Mouse (Mus musculus) heart, embryonic 12.5 days (tissue): ENCODE measurements at regions not wholly inside any gene's neighbourhood (a gene's known extent, or its start where the extent isn't known, plus 50 kb on each side); places are given as distances from the start of the nearest gene placed in this dataset.

Source experiments
- ATAC-seq: fragments of 200-750 bp; cut with Nextera tagmentation; 2 replicates; pipeline ENCODE4 v1.8.0; 2017; ENCODE audit warnings: moderate TSS enrichment, moderate library complexity; ENCODE audit not compliant: insufficient number of reproducible peaks, low FRiP score
- H3K27ac ChIP-seq: fragments of 300-500 bp; sonication (generic); 2 replicates; pipeline ENCODE4 v1.5.1; 2016; ENCODE audit warnings: mild to moderate bottlenecking, moderate library complexity; ENCODE audit not compliant: poor library complexity, severe bottlenecking
- H3K27me3 ChIP-seq: fragments of 300-500 bp; sonication (generic); replicated peaks from 2 replicates; pipeline ENCODE4 v1.6.1; 2016; ENCODE audit warnings: mild to moderate bottlenecking, moderate library complexity
- H3K36me3 ChIP-seq: fragments of 300-500 bp; sonication (generic); 2 replicates; pipeline ENCODE4 v1.6.1; 2016; ENCODE audit warnings: mild to moderate bottlenecking, moderate library complexity
- H3K4me1 ChIP-seq: fragments of 300-500 bp; sonication (generic); replicated peaks from 2 replicates; pipeline ENCODE4 v1.6.1; 2016; ENCODE audit warnings: mild to moderate bottlenecking
- H3K4me2 ChIP-seq: fragments of 300-500 bp; sonication (generic); 2 replicates; pipeline ENCODE4 v1.6.1; 2016; ENCODE audit warnings: mild to moderate bottlenecking, moderate library complexity
- H3K4me3 ChIP-seq: fragments of 300-500 bp; sonication (generic); 2 replicates; pipeline ENCODE4 v1.5.1; 2016; ENCODE audit warnings: mild to moderate bottlenecking
- H3K9ac ChIP-seq: fragments of 300-500 bp; sonication (generic); 2 replicates; pipeline ENCODE4 v1.6.1; 2016; ENCODE audit warnings: mild to moderate bottlenecking, moderate library complexity
- H3K9me3 ChIP-seq: fragments of 300-500 bp; sonication (generic); replicated peaks from 2 replicates; pipeline ENCODE4 v1.6.1; 2016; ENCODE audit warnings: mild to moderate bottlenecking, moderate library complexity
- WGBS: fragments of 180-500 bp; shearing (Covaris S2); methylation state at CpG from one replicate; pipeline ENCODE4 v1.1.7; 2016; 5-methylcytosine and 5-hydroxymethylcytosine counted together

- no peak overlapping the region for H3K4me2 ChIP-seq
- H3K27me3 ChIP-seq: no peaks in the 10 kb centered on the region
- no peak for ATAC-seq
- no peak overlapping the region for H3K9ac ChIP-seq
- H3K4me3 ChIP-seq: no peak overlapping the region
- H3K9me3 ChIP-seq: peaks cover 16% of the 10 kb centered on the region
- 66% methylated on average over 3 of the region's 3 CpGs for WGBS
- no peaks in the 10 kb centered on the region for H3K4me1 ChIP-seq
- no peak overlapping the region for H3K27ac ChIP-seq
- H3K36me3 ChIP-seq: no peaks in the 10 kb centered on the region
These were observed 199.7 kb downstream of the Foxo1 start for GRCm38 (mm10) chr3:52467876-52468275.

- peaks cover 16% of the 10 kb centered on the region for H3K9me3 ChIP-seq
These were observed 198.9 kb downstream of the Foxo1 start for GRCm38 (mm10) chr3:52466984-52467565.

DNA sequence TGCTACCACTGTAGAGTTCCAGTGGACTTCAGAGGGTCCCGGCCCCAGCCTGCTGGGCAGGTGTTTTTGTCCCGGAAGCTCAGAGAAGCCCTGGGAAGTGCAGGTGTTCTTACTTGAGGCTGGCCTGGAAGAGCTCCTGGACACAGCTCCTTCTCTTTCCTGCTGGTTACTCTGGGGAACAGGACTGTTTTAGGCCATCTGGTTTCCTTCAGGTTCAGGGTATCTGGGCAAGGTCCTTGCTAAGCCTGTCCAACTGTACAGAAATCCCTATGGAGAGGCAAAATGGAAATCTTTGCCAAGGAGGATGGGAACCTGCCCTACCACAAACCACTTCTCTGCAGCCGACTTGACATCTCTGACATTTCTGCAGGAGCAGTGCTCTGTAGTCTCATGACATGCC is 198.4 kb downstream of the Foxo1 start:
- H3K9ac ChIP-seq: no peak overlapping the region
- H3K4me2 ChIP-seq: no peak overlapping the region
- no peak overlapping the region for H3K4me3 ChIP-seq
- H3K9me3 ChIP-seq: peaks cover 14% of the 10 kb centered on the region
- H3K27me3 ChIP-seq: no peaks in the 10 kb centered on the region
- H3K27ac ChIP-seq: no peak overlapping the region
- no peak for ATAC-seq
- H3K36me3 ChIP-seq: no peaks in the 10 kb centered on the region
- 72% methylated on average over 3 of the region's 3 CpGs for WGBS
- H3K4me1 ChIP-seq: no peaks in the 10 kb centered on the region

More at GRCm38 (mm10) chr3:52466984-52467565, 198.9 kb downstream of the Foxo1 start:
- no peak overlapping the region for H3K4me2 ChIP-seq
- no peak overlapping the region for H3K9ac ChIP-seq
- WGBS: 71% methylated on average over 11 of the region's 11 CpGs
- no peaks in the 10 kb centered on the region for H3K36me3 ChIP-seq
- no peak overlapping the region for H3K27ac ChIP-seq
- no peaks in the 10 kb centered on the region for H3K27me3 ChIP-seq
- no peak for ATAC-seq
- no peak overlapping the region for H3K4me3 ChIP-seq
- H3K4me1 ChIP-seq: no peaks in the 10 kb centered on the region

DNA sequence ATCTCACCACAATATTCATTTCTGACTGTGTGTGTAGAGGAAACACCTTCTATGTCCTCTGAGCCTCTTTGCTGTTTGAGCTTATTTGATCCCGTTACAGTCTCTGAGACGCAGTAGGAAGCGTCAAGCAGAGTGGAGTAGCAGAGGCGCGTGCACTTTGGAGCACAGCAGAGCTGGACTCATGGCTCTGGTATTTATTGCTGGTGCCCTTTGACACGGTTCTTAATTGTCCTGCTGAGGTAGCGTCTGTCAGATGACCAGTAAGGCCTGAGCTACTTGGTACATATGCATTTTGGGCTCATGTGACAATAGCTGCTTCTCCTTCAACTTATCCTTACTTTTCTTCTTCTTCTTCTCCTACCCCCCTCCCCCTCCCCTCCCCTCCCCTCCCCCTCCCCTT is 195.8 kb downstream of the Foxo1 start:
- Histone ChIP-seq H3K9me3 (peaks cover 4% of the 10 kb centered on the region; the same call in 1 of the 2 replicates), H3K36me3 (no peaks in the 10 kb centered on the region), H3K27me3 (no peaks in the 10 kb centered on the region), H3K9ac (no peak overlapping the region), H3K4me3 (no peak overlapping the region), H3K4me2 (no peak overlapping the region), H3K4me1 (no peaks in the 10 kb centered on the region), H3K27ac (no peak overlapping the region)
- 64% methylated on average over 7 of the region's 7 CpGs for WGBS
- no peak for ATAC-seq

- Histone ChIP-seq H3K4me3 (no peak overlapping the region), H3K36me3 (no peaks in the 10 kb centered on the region), H3K9me3 (no peaks in the 10 kb centered on the region; the same call in 1 of the 2 replicates), H3K4me2 (no peak overlapping the region), H3K9ac (no peak overlapping the region), H3K4me1 (peaks cover 12% of the 10 kb centered on the region), H3K27ac (no peak overlapping the region), H3K27me3 (no peaks in the 10 kb centered on the region)
- no peak for ATAC-seq
- 68% methylated on average over 5 of the region's 5 CpGs for WGBS
These were observed 186.8 kb downstream of the Foxo1 start for GRCm38 (mm10) chr3:52454955-52455354.

- no peak for ATAC-seq
- WGBS: 52% methylated on average over 3 of the region's 3 CpGs
These were observed 184.9 kb downstream of the Foxo1 start for GRCm38 (mm10) chr3:52453041-52453440.

GRCm38 (mm10) chr3:52452345-52452744 is 184.2 kb downstream of the Foxo1 start:
- H3K36me3 ChIP-seq: no peaks in the 10 kb centered on the region
- no peak overlapping the region for H3K4me2 ChIP-seq
- H3K27me3 ChIP-seq: no peaks in the 10 kb centered on the region
- H3K4me3 ChIP-seq: no peak overlapping the region
- no peaks in the 10 kb centered on the region; the same call in 1 of the 2 replicates for H3K9me3 ChIP-seq
- no peak for ATAC-seq
- WGBS: 52% methylated on average over 5 of the region's 5 CpGs
- no peak overlapping the region for H3K9ac ChIP-seq
- H3K27ac ChIP-seq: no peak overlapping the region
- H3K4me1 ChIP-seq: peaks cover 12% of the 10 kb centered on the region

More at GRCm38 (mm10) chr3:52453041-52453440, 184.9 kb downstream of the Foxo1 start:
- Histone ChIP-seq H3K4me2 (no peak overlapping the region), H3K9me3 (no peaks in the 10 kb centered on the region; the same call in 1 of the 2 replicates), H3K4me1 (peaks cover 12% of the 10 kb centered on the region), H3K9ac (no peak overlapping the region), H3K27me3 (no peaks in the 10 kb centered on the region), H3K27ac (no peak overlapping the region), H3K36me3 (no peaks in the 10 kb centered on the region), H3K4me3 (no peak overlapping the region)

GRCm38 (mm10) chr3:52446991-52447390 is 178.9 kb downstream of the Foxo1 start:
- peaks cover 7% of the 10 kb centered on the region for H3K4me1 ChIP-seq
- no peak for ATAC-seq
- H3K9ac ChIP-seq: no peak overlapping the region
- H3K27ac ChIP-seq: no peak overlapping the region
- 69% methylated on average over 1 of the region's 1 CpGs for WGBS
- H3K4me2 ChIP-seq: no peak overlapping the region
- no peak overlapping the region for H3K4me3 ChIP-seq
- no peaks in the 10 kb centered on the region; the same call in 1 of the 2 replicates for H3K9me3 ChIP-seq
- no peaks in the 10 kb centered on the region for H3K36me3 ChIP-seq
- no peaks in the 10 kb centered on the region for H3K27me3 ChIP-seq

- Histone ChIP-seq H3K9ac (no peak overlapping the region), H3K36me3 (no peaks in the 10 kb centered on the region), H3K27me3 (no peaks in the 10 kb centered on the region), H3K27ac (no peak overlapping the region), H3K4me1 (peaks cover 3% of the 10 kb centered on the region), H3K4me2 (no peak overlapping the region), H3K4me3 (no peak overlapping the region), H3K9me3 (no peaks in the 10 kb centered on the region; the same call in 1 of the 2 replicates)
- ATAC-seq: no peak
- 60% methylated on average over 5 of the region's 5 CpGs for WGBS
These were observed 178.4 kb downstream of the Foxo1 start for GRCm38 (mm10) chr3:52446500-52446899.

GRCm38 (mm10) chr3:52444420-52445119 is 176.4 kb downstream of the Foxo1 start:
- Histone ChIP-seq H3K27ac (no peak overlapping the region), H3K27me3 (no peaks in the 10 kb centered on the region), H3K36me3 (no peaks in the 10 kb centered on the region), H3K9ac (no peak overlapping the region), H3K4me2 (no peak overlapping the region), H3K4me1 (no peaks in the 10 kb centered on the region), H3K9me3 (no peaks in the 10 kb centered on the region), H3K4me3 (no peak overlapping the region)
- WGBS: 84% methylated on average over 8 of the region's 8 CpGs
- ATAC-seq: no peak

DNA sequence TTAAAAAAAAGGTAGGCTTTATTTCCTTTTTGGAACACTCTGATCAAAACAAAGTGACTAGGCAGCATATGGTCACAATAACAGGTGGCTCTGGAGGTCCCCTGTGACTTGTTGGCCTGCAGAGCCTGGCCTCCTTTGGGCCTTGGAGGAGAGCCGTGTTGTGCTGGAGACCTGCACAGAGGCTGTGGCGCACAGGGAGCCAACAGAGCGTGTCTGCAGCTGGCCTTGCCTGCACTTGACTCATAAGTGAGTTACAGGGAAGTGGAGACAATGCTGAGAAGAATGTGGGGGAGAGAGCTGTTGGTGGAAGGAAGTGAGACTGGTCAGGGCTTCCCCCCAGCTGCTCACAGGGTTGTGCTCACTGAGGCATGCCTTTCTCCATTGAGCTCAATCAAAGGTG is 175.7 kb downstream of the Foxo1 start:
- Histone ChIP-seq H3K4me1 (no peaks in the 10 kb centered on the region), H3K4me2 (no peak overlapping the region), H3K27ac (no peak overlapping the region), H3K27me3 (no peaks in the 10 kb centered on the region), H3K9me3 (no peaks in the 10 kb centered on the region), H3K9ac (no peak overlapping the region), H3K4me3 (no peak overlapping the region), H3K36me3 (no peaks in the 10 kb centered on the region)
- no peak for ATAC-seq
- 34% methylated on average over 3 of the region's 3 CpGs for WGBS
